Mouse (Mus musculus) hindbrain, embryonic 13.5 days (tissue): Measurements from ENCODE around the gene Scgb1c1. TPM values are rescaled to one million over a fixed set of nuclear protein-coding genes. Genes with fewer than 3 reads are reported as not detected.
"Not testable (repeated sequence)": the region's sequence is repeated elsewhere in the genome, so short reads cannot be mapped to it uniquely, and the experiment has no call there.

Experiments
- ATAC-seq: fragments of 200-750 bp; cut with Nextera tagmentation; 2 replicates; pipeline ENCODE4 v1.8.0; 2017; ENCODE audit warnings: moderate TSS enrichment; ENCODE audit not compliant: low FRiP score
- H3K27ac ChIP-seq: fragments of 300-500 bp; sonication (generic); 2 replicates; pipeline ENCODE4 v1.5.1; 2015; ENCODE audit warnings: inconsistent platforms, mild to moderate bottlenecking, moderate library complexity
- H3K27me3 ChIP-seq: fragments of 300-500 bp; sonication (generic); 2 replicates; pipeline ENCODE4 v1.6.1; 2015; ENCODE audit warnings: mild to moderate bottlenecking, inconsistent platforms
- H3K36me3 ChIP-seq: fragments of 300-500 bp; sonication (generic); 2 replicates; pipeline ENCODE4 v1.6.1; 2015; ENCODE audit warnings: mild to moderate bottlenecking, inconsistent platforms
- H3K4me1 ChIP-seq: fragments of 300-500 bp; sonication (generic); replicated peaks from 2 replicates; pipeline ENCODE4 v1.6.1; 2015; ENCODE audit warnings: inconsistent platforms
- H3K4me2 ChIP-seq: fragments of 300-500 bp; sonication (generic); 2 replicates; pipeline ENCODE4 v1.6.1; 2015; ENCODE audit warnings: inconsistent platforms, mild to moderate bottlenecking, moderate library complexity
- H3K4me3 ChIP-seq: fragments of 300-500 bp; sonication (generic); 2 replicates; pipeline ENCODE4 v1.5.1; 2015; ENCODE audit warnings: mild to moderate bottlenecking, inconsistent platforms
- H3K9ac ChIP-seq: fragments of 300-500 bp; sonication (generic); 2 replicates; pipeline ENCODE4 v1.6.1; 2015; ENCODE audit warnings: mild to moderate bottlenecking, inconsistent platforms
- H3K9me3 ChIP-seq: fragments of 300-500 bp; sonication (generic); 2 replicates; pipeline ENCODE4 v1.6.1; 2016; ENCODE audit warnings: inconsistent platforms
- WGBS: fragments of 180-500 bp; shearing (Covaris S2); methylation state at CpG from one replicate; pipeline ENCODE4 v1.1.7; 2015; 5-methylcytosine and 5-hydroxymethylcytosine counted together
- polyA plus RNA-seq: library from polyadenylated mRNA; unstranded; fragments of >200 nt; fragmentation: Nextera tagmentation; extraction: Ambion mirVana; gene quantifications from 2 replicates; pipeline ENCODE4 v1.2.1, GENCODE M21; 2015

Scgb1c1 gene
- polyA plus RNA-seq, 1 experiment from 2014 or later = not detected

- no peaks in the 10 kb centered on the region for H3K9me3 ChIP-seq
- no peak overlapping the region for H3K27ac ChIP-seq
- 0 out of 2 replicates have a peak overlapping the region, but pooled peaks have one; percentile 87 for H3K9ac ChIP-seq
- WGBS = 76% methylated on average over 6 of the region's 6 CpGs
- H3K4me2 ChIP-seq = no peak overlapping the region
- no peak for ATAC-seq
- H3K4me1 ChIP-seq = peaks cover 35% of the 10 kb centered on the region
- H3K4me3 ChIP-seq = no peak overlapping the region
- peaks cover 67% of the 10 kb centered on the region for H3K36me3 ChIP-seq
- no peaks in the 10 kb centered on the region for H3K27me3 ChIP-seq
Observed at GRCm38 (mm10) chr7:140859997-140860396, 14.7 kb downstream of the Scgb1c1 start.

GRCm38 (mm10) chr7:140860728-140861127 is 15.4 kb downstream of the Scgb1c1 start:
- WGBS = 92% methylated on average over 5 of the region's 5 CpGs
- Histone ChIP-seq H3K27ac (no peak overlapping the region), H3K27me3 (no peaks in the 10 kb centered on the region), H3K4me1 (peaks cover 27% of the 10 kb centered on the region), H3K9ac (peak overlapping the region; percentile 0; the same call in 1 of the 2 replicates), H3K9me3 (no peaks in the 10 kb centered on the region), H3K4me2 (no peak overlapping the region), H3K36me3 (peaks cover 72% of the 10 kb centered on the region), H3K4me3 (no peak overlapping the region)
- ATAC-seq = no peak

GRCm38 (mm10) chr7:140864761-140865160 is 19.4 kb downstream of the Scgb1c1 start:
- no peak for ATAC-seq
- H3K4me3 ChIP-seq = no peak overlapping the region
- H3K27ac ChIP-seq = no peak overlapping the region
- no peak overlapping the region for H3K9ac ChIP-seq
- H3K4me2 ChIP-seq = no peak overlapping the region
- no peaks in the 10 kb centered on the region for H3K9me3 ChIP-seq
- 92% methylated on average over 12 of the region's 12 CpGs for WGBS
- peaks cover 69% of the 10 kb centered on the region for H3K36me3 ChIP-seq
- H3K27me3 ChIP-seq = no peaks in the 10 kb centered on the region
- peaks cover 5% of the 10 kb centered on the region for H3K4me1 ChIP-seq

- no peak overlapping the region for H3K4me3 ChIP-seq
- ATAC-seq = no peak
- WGBS = 91% methylated on average over 4 of the region's 4 CpGs
- H3K9me3 ChIP-seq = no peaks in the 10 kb centered on the region
- peaks cover 50% of the 10 kb centered on the region for H3K36me3 ChIP-seq
- no peak overlapping the region for H3K27ac ChIP-seq
- H3K4me2 ChIP-seq = no peak overlapping the region
- H3K27me3 ChIP-seq = no peaks in the 10 kb centered on the region
- H3K4me1 ChIP-seq = no peaks in the 10 kb centered on the region
- H3K9ac ChIP-seq = 0 out of 2 replicates have a peak overlapping the region, but pooled peaks have one; percentile 9
Observed at GRCm38 (mm10) chr7:140874224-140874623, 28.9 kb downstream of the Scgb1c1 start.

GRCm38 (mm10) chr7:140877364-140877763 is 32.0 kb downstream of the Scgb1c1 start:
- H3K4me1 ChIP-seq = peaks cover 8% of the 10 kb centered on the region
- no peak overlapping the region for H3K27ac ChIP-seq
- H3K27me3 ChIP-seq = no peaks in the 10 kb centered on the region
- no peak for ATAC-seq
- no peak overlapping the region for H3K9ac ChIP-seq
- H3K9me3 ChIP-seq = no peaks in the 10 kb centered on the region
- H3K36me3 ChIP-seq = peaks cover 36% of the 10 kb centered on the region
- H3K4me3 ChIP-seq = no peak overlapping the region
- no peak overlapping the region for H3K4me2 ChIP-seq
- WGBS = 88% methylated on average over 6 of the region's 6 CpGs

GRCm38 (mm10) chr7:140879355-140879754 is 34.0 kb downstream of the Scgb1c1 start:
- Histone ChIP-seq H3K9ac (no peak overlapping the region), H3K27me3 (no peaks in the 10 kb centered on the region), H3K4me1 (peaks cover 19% of the 10 kb centered on the region), H3K4me2 (no peak overlapping the region), H3K9me3 (no peaks in the 10 kb centered on the region), H3K36me3 (peaks cover 31% of the 10 kb centered on the region), H3K27ac (no peak overlapping the region), H3K4me3 (no peak overlapping the region)
- WGBS = 90% methylated on average over 7 of the region's 7 CpGs
- ATAC-seq = no peak

- H3K27me3 ChIP-seq = no peaks in the 10 kb centered on the region
- peaks cover 19% of the 10 kb centered on the region for H3K4me1 ChIP-seq
- no peak overlapping the region for H3K27ac ChIP-seq
- WGBS = 89% methylated on average over 3 of the region's 3 CpGs
- no peaks in the 10 kb centered on the region for H3K9me3 ChIP-seq
- H3K4me2 ChIP-seq = peak overlapping the region; percentile 75
- no peak for ATAC-seq
- H3K4me3 ChIP-seq = peak overlapping the region; percentile 4; the same call in 1 of the 2 replicates
- no peak overlapping the region for H3K9ac ChIP-seq
- H3K36me3 ChIP-seq = peaks cover 28% of the 10 kb centered on the region
Observed at GRCm38 (mm10) chr7:140880419-140880818, 35.1 kb downstream of the Scgb1c1 start.

GRCm38 (mm10) chr7:140880865-140881515 is 35.6 kb downstream of the Scgb1c1 start:
- Histone ChIP-seq H3K4me2 (peak overlapping the region; percentile 75), H3K9ac (peak overlapping the region; percentile 88), H3K4me1 (peaks cover 19% of the 10 kb centered on the region), H3K9me3 (no peaks in the 10 kb centered on the region), H3K4me3 (peak overlapping the region; percentile 94), H3K36me3 (peaks cover 27% of the 10 kb centered on the region), H3K27ac (peak overlapping the region; percentile 92), H3K27me3 (no peaks in the 10 kb centered on the region)
- ATAC-seq = no peak
- 29% methylated on average over 8 of the region's 8 CpGs for WGBS

GRCm38 (mm10) chr7:140881696-140882468 is 36.5 kb downstream of the Scgb1c1 start, which contains the start of the genes Psmd13 and Sirt3:
Gene Psmd13 (plus strand): TSS chr7:140881968.
Gene Sirt3 (minus strand): TSS chr7:140882309.
- peak within 1 kb of the TSS; percentile 75 for H3K4me2 ChIP-seq
- peaks cover 19% of the 10 kb centered on the region for H3K4me1 ChIP-seq
- WGBS = under 1% methylated on average over 59 of the region's 59 CpGs
- peak within 1 kb of the TSS; percentile 94 for H3K4me3 ChIP-seq
- peak; percentile 97 for ATAC-seq
- H3K27me3 ChIP-seq = no peaks in the 10 kb centered on the region
- no peaks in the 10 kb centered on the region for H3K9me3 ChIP-seq
- peak within 1 kb of the TSS; percentile 92 for H3K27ac ChIP-seq
- H3K36me3 ChIP-seq = peaks cover 27% of the 10 kb centered on the region
- peak within 1 kb of the TSS; percentile 88 for H3K9ac ChIP-seq

GRCm38 (mm10) chr7:140882469-140882803 is 37.1 kb downstream of the Scgb1c1 start:
- H3K4me1 ChIP-seq = peaks cover 19% of the 10 kb centered on the region

GRCm38 (mm10) chr7:140890636-140891035 is 45.3 kb downstream of the Scgb1c1 start:
- H3K9ac ChIP-seq, ATAC-seq, H3K4me3 ChIP-seq, H3K4me1 ChIP-seq, H3K27ac ChIP-seq, H3K9me3 ChIP-seq, H3K4me2 ChIP-seq, H3K27me3 ChIP-seq: not testable (repeated sequence)
- peaks cover 79% of the 10 kb centered on the region for H3K36me3 ChIP-seq
- 96% methylated on average over 16 of the region's 16 CpGs for WGBS

More at GRCm38 (mm10) chr7:140882469-140882803, 37.1 kb downstream of the Scgb1c1 start:
- Histone ChIP-seq H3K4me3 (peak overlapping the region; percentile 94), H3K27me3 (no peaks in the 10 kb centered on the region), H3K9me3 (no peaks in the 10 kb centered on the region), H3K36me3 (peaks cover 29% of the 10 kb centered on the region), H3K4me2 (peak overlapping the region; percentile 75), H3K9ac (peak overlapping the region; percentile 88), H3K27ac (peak overlapping the region; percentile 89)
- peak; percentile 70 for ATAC-seq
- WGBS = 0% methylated on average over 12 of the region's 12 CpGs

GRCm38 (mm10) chr7:140894031-140894430 is 48.7 kb downstream of the Scgb1c1 start:
- no peak overlapping the region for H3K4me3 ChIP-seq
- H3K9ac ChIP-seq = no peak overlapping the region
- WGBS = 93% methylated on average over 7 of the region's 7 CpGs

More at GRCm38 (mm10) chr7:140894031-140894430, 48.7 kb downstream of the Scgb1c1 start:
- Histone ChIP-seq H3K9me3 (no peaks in the 10 kb centered on the region), H3K27me3 (no peaks in the 10 kb centered on the region), H3K27ac (no peak overlapping the region), H3K4me1 (no peaks in the 10 kb centered on the region), H3K36me3 (peaks cover 80% of the 10 kb centered on the region), H3K4me2 (no peak overlapping the region)
- no peak for ATAC-seq
